Mouse (Mus musculus) lung, postnatal 10 days (tissue): ENCODE data around the gene 4933417A18Rik.
"Not testable (repeated sequence)": the region's sequence is repeated elsewhere in the genome, so short reads cannot be mapped to it uniquely, and the experiment has no call there.

Experiments used
- DNase-seq: peaks from one replicate; pipeline ENCODE4 v3.0.0; 2021

The 4933417A18Rik gene

DNA sequence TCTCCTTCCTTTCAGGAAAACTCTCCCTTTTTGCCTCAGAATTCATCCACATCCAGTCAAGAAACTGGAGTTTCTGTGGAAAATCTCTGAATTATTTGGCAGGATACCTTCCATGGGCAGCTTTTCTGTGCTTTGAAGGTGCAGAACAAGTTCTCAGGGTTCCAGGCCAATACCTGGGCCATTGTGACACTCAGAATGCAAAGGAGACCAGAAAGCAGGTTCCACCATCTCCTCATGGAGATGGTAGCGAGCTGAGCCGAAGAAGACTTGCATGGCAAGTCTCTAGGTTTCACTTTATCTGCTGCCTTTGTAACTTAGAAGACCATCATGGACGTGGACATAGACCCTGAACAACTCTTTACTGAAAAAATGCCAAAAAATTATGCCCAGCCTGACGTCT, at the start of gene 4933417A18Rik, which contains the start of gene Fam217a:
Gene 4933417A18Rik (plus strand): TSS at position 200 of the 400 bp plus-strand sequence.
Gene Fam217a (minus strand): TSS at position 101 of the 400 bp plus-strand sequence.
- DNase-seq = no peak

DNA sequence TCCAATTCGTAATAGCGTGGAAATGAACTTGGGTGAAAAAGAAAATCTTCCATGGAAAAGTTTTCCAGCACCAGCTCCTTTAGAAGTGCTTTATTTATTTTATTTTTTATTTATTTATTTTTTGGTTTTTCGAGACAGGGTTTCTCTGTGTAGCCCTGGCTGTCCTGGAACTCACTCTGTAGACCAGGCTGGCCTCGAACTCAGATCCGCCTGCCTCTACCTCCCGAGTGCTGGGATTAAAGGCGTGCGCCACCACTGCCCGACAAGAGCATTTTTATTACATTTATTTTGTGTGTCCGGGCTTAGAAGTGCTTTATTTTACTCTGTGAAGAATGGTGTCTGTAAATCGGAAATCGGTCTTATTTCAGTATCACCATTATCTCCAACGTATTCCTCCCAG, 49.5 kb upstream of the 4933417A18Rik start:
- peak; percentile 25 for DNase-seq

DNA sequence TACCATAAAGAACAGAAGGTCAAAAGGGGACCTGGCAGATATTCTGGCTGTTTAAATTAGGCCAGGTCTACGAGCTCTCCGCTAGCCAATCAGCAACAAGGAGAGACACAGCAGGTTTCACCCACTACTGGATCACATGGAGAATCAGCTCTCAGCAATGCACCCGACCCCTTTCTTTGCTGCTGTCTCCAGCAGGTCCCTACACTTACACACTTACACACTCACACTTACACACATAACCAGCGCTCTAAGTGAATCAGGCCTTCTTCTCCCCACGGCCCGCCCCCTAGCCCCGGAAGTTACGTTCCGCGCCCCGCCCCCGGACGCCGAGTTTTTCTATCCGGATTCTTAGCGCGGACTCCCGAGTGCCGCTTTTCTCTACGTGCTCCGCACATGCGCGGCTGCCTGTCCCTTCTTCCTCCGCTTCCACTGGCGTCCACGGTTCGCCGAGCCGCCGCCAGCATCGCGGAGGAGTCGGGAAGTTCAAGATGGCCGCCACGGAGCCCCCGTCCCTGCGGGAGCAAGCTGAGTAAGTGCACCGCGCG, 49.0 kb upstream of the 4933417A18Rik start, which contains the start of gene Prpf4b:
Gene Prpf4b (plus strand): TSS at position 137 of the 545 bp plus-strand sequence.
- peak; percentile 95 for DNase-seq

GRCm38 (mm10) chr13:34875741-34876445, 48.3 kb upstream of the 4933417A18Rik start:
- DNase-seq = peak; percentile 79

DNA sequence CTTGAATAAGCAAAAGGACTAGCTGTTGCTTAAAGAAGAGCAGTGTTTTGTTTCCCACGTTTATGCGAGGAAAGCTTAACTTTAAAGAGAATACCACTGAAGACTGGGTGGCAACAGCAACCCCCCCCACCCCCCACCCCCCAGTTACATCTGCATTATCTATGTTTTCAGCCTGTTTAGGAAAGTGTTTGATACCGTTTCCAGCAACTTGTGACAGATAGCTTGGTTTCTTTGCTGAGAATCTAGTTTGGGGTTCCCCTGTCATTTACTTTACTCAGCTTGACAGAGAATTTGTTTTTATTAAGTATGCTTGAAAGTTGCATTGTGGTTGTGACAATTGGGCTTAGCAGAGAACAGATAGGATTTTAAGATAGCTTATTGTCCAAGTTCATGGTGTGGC, 47.7 kb upstream of the 4933417A18Rik start:
- no peak for DNase-seq

DNA sequence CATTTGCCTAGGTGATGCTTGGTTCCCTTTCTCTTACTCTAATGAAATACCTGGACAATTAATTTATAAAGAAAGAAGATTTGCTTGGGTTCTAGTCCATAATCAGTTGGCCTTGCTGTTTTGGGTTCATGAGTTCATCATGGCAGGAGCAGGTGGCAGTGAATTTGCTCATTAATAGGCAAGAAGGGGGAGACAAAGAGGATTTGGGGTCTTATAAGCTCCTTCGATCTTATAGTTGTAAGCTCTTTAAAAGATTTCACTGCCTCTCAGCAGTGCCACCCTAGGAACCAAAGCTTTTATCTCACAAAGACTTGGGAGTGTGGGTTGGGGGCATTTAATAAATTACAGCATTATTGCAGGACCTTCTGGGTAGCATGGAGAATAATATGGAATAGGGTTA, 31.3 kb upstream of the 4933417A18Rik start:
- no peak for DNase-seq

- DNase-seq = no peak
These were observed 9.6 kb upstream of the 4933417A18Rik start for GRCm38 (mm10) chr13:34914614-34915013.

GRCm38 (mm10) chr13:34916520-34917167, 7.6 kb upstream of the 4933417A18Rik start:
- peak; percentile 33 for DNase-seq

DNA sequence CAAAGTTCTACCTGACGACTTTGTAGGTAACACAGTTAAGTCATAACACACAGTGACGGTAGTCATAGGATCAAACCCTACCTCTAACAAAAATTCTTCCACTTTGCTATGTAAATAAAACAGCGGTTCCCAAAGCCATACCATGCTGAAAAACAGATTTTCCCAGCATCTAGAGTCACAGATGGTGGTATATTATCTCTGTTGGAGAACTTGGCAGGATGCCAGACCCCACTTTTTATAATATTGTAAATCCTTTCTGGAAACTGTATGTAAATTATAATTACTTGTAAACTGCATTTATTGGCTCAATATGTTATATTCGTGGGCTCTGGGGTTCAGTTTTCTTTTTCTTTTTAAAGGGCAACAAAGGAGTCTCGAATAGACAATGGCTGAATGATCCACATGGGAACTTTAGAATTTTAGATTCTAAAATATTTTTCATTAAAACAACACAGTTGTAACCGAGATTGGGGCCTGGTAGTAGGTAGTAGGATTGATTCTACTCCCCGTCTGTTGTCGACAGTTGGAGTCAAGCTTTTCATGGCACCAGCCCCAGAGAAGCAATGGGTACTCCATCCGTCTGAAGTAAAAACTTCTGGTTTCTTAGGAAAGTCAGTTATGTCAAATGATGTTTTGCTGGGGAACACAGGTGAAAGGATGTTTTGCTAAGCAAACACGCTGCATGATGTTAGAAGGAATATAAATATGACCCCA, 10.9 kb downstream of the 4933417A18Rik start:
- DNase-seq = no peak

GRCm38 (mm10) chr13:34942370-34942769, 18.2 kb downstream of the 4933417A18Rik start:
- DNase-seq = no peak

DNA sequence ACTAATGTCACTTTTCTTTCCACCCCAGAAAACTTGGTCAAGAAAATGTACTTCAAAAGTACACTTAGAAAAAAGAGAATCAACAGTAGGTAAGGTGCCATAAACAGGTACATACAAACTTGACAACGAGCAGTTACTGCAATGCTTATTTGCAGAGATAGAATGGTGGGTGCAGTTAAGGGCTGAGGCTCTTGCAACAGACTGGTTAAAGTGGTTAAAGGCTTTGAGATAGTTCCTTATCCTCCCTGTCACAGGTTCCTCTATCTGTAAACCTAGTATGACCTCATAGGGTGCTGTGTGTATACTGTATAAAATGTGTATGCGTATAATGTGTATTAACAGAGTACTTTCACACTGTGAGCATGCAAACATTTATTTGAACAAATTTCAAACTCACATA, 27.2 kb downstream of the 4933417A18Rik start:
- not testable (repeated sequence) for DNase-seq

GRCm38 (mm10) chr13:34956901-34957300, 32.7 kb downstream of the 4933417A18Rik start:
- no peak for DNase-seq

- not testable (repeated sequence) for DNase-seq
These were observed 33.9 kb downstream of the 4933417A18Rik start for GRCm38 (mm10) chr13:34958158-34958557.

DNA sequence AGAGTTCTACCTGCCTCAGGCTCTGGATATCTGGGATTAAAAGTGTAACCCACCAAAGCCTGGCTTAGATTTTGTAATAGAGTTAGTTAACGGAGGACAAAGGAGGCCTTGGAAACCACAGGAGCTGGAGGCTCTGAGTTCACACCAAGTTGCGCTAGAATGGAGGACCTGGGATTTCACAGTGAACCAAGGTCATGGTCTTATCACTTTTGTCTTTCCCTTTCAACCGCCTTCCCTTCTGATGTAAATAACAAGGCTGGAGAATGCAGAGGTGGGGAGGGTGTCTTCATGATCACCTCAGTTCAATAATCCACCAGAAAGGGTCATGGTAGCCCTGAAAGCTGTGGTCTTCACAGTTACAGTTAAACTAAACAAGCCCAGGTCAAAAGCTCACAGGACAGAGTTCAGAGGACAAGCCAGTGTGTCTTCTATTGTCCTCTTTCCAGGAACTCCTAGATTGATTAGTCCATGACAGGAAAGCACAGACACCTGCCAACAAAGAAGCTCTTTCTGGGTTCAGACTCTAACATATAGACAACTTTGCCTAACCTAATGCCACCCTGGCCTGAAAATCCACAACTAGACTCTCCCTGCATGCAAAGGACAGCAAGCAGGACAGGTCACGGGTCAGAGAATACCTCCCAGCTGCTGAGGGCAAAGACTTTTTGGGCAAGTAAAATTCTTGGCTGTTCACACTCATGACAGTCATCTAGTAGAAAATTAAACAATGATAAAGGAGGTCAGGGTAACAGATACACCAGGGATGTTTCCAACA, 37.0 kb downstream of the 4933417A18Rik start:
- no peak for DNase-seq

- peak; percentile 67 for DNase-seq
These were observed 39.5 kb downstream of the 4933417A18Rik start, which contains the start of gene Eci3 for GRCm38 (mm10) chr13:34963511-34964397. TSS of gene Eci3 (minus strand) at chr13:34963810.

DNA sequence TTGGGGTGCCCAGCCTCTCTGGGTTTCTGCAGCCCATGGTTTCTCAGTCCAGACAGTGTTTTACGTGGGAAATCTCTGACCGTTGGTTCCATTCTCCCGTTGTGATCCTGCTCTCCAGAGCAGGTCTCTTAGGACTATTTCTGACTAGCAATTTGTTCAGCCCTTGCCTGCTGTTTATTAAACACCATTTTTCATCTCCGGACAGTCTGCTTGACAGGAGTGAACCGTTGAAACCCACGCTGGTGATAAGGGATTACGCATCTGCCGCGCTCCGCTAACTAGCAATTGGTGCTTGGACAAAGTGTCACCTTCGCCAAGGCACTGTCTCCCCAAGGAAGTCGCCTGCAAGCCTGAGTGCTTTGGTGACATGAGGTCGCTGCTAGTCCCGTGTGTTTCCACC, 40.2 kb downstream of the 4933417A18Rik start:
- no peak for DNase-seq

GRCm38 (mm10) chr13:34964866-34965265, 40.7 kb downstream of the 4933417A18Rik start:
- DNase-seq = no peak

GRCm38 (mm10) chr13:34965647-34966046, 41.4 kb downstream of the 4933417A18Rik start:
- not testable (repeated sequence) for DNase-seq

GRCm38 (mm10) chr13:34972456-34972855, 48.2 kb downstream of the 4933417A18Rik start:
- not testable (repeated sequence) for DNase-seq

DNA sequence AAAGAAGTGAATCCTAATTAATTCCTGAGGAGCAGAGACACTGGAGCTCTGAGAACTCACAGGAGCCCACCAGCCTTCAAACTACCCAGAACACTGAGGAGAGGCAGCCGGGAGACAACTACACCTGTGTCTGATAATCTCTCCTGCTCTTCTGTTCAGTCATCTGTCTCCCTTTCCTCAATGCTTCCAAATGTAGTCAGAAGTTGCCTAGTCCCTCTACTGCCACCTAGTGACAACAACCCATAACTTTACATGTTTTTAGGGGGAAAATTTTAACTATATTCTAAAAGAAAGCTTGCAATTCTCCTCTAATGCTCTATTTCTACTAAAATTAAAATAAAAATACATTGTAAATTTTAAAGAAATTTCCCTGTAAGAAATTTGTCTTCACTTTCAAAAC, 48.9 kb downstream of the 4933417A18Rik start:
- DNase-seq = no peak

DNA sequence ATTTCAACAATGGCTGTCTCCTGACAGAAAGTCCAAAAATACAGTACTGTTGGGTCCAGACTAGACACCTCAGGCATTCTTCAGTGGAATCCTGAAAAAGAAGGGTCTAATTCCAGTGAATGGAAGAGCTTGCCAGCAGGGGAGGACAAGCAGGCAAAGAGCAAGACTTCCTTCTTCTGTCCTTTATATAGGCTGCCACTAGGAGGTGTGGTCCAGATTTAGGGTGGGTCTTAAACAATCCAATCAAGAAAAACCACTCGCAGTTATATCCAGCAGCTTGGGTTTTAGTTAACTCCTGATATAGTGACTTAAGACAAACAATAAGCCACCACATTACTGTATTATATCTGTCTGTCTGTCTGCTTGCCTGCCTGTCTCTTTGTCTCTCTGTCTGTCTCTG, 49.6 kb downstream of the 4933417A18Rik start:
- DNase-seq = peak; percentile 8
